Mouse (Mus musculus) gastrocnemius, adult 2 months (tissue): Measurements from ENCODE around the gene Gdf15. TPM values are rescaled to one million over a fixed set of nuclear protein-coding genes. Genes with fewer than 3 reads are reported as not detected.
A peak's percentile ranks its signal among the peaks of the same experiment; 100 is the strongest.

ENCODE experiments used
- DNase-seq: peaks from one replicate; pipeline ENCODE4 v3.0.0; 2022
- H3K27ac ChIP-seq: fragments of 200-600 bp; 2 replicates; pipeline ENCODE4 v1.8.1; 2022; ENCODE audit warnings: mild to moderate bottlenecking
- H3K4me3 ChIP-seq: fragments of 200-600 bp; 2 replicates; pipeline ENCODE4 v1.8.1; 2022; ENCODE audit warnings: mild to moderate bottlenecking, moderate library complexity
- CTCF ChIP-seq: fragments of 200-600 bp; IDR thresholded peaks from 2 replicates; pipeline ENCODE4 v1.8.1; 2022; ENCODE audit warnings: antibody characterized with exemption, mild to moderate bottlenecking, moderate library complexity
- intact Hi-C: fragments of 180-260 bp; cut with DNase I; formaldehyde crosslinking; loops from one replicate; pipeline ENCODE4 v1.15.1; 2025
- total RNA-seq, 2 experiments: library from RNA; stranded (reverse); gene quantifications; 2 replicates each; pipeline ENCODE4 v1.2.3; 2021

Gdf15 gene
- total RNA-seq, 2 experiments from 2014 or later = 0.28 TPM; not detected in 1

- no peak for DNase-seq
- TF ChIP-seq CTCF = no peak
- Histone ChIP-seq H3K27ac (no peak overlapping the region), H3K4me3 (no peak overlapping the region)
- intact Hi-C loops = no loop called here
Observed at GRCm38 (mm10) chr8:70615281-70615680, 17.0 kb downstream of the Gdf15 start.

GRCm38 (mm10) chr8:70614469-70614868 is 17.8 kb downstream of the Gdf15 start:
- no peak for DNase-seq
- intact Hi-C loops = loop anchor here (5.0 kb wide), 1 partner anchor 38 kb away; no protein-coding TSS in a partner anchor
- TF ChIP-seq CTCF = no peak
- no peak overlapping the region for H3K4me3 ChIP-seq
- H3K27ac ChIP-seq = no peak overlapping the region

GRCm38 (mm10) chr8:70613763-70614162 is 18.5 kb downstream of the Gdf15 start:
- DNase-seq = no peak
- no peak overlapping the region for H3K27ac ChIP-seq
- TF ChIP-seq CTCF = no peak
- intact Hi-C loops = loop anchor here (2.0 to 5.0 kb wide), 2 partner anchors 15 to 39 kb away; no protein-coding TSS in a partner anchor
- no peak overlapping the region for H3K4me3 ChIP-seq

- peak overlapping the region; percentile 97 for H3K4me3 ChIP-seq
- TF ChIP-seq CTCF = peak; percentile 99
- H3K27ac ChIP-seq = peak overlapping the region; percentile 96
- DNase-seq = peak; percentile 88
- intact Hi-C loops = loop anchor here (2.0 to 5.0 kb wide), 2 partner anchors 17 to 40 kb away; no protein-coding TSS in a partner anchor
Observed at GRCm38 (mm10) chr8:70611849-70612248, 20.4 kb downstream of the Gdf15 start.

GRCm38 (mm10) chr8:70610796-70611771 is 21.2 kb downstream of the Gdf15 start:
- peak; percentile 90 for DNase-seq
- peak; percentile 86 for TF ChIP-seq CTCF
- Histone ChIP-seq H3K27ac (peak overlapping the region; percentile 96), H3K4me3 (peak overlapping the region; percentile 97)
- intact Hi-C loops = loop anchor here (5.0 kb wide), 1 partner anchor 41 kb away; no protein-coding TSS in a partner anchor

GRCm38 (mm10) chr8:70609849-70610795 is 22.1 kb downstream of the Gdf15 start:
- Histone ChIP-seq H3K27ac (peak overlapping the region; percentile 96), H3K4me3 (peak overlapping the region; percentile 97)
- intact Hi-C loops = loop anchor here (5.0 kb wide), 1 partner anchor 42 kb away; no protein-coding TSS in a partner anchor
- peak; percentile 93 for DNase-seq
- TF ChIP-seq CTCF = no peak

- intact Hi-C loops = no loop called here
- Histone ChIP-seq H3K4me3 (peak overlapping the region; percentile 97), H3K27ac (peak overlapping the region; percentile 96)
- DNase-seq = peak; percentile 93
- TF ChIP-seq CTCF = no peak
Observed at GRCm38 (mm10) chr8:70609368-70609848, 22.8 kb downstream of the Gdf15 start.

- no peak for TF ChIP-seq CTCF
- no peak for DNase-seq
- H3K27ac ChIP-seq = peak within 1 kb of the TSS; percentile 96
- intact Hi-C loops = no loop called here
- H3K4me3 ChIP-seq = peak within 1 kb of the TSS; percentile 97
Observed at GRCm38 (mm10) chr8:70608749-70609367, 23.4 kb downstream of the Gdf15 start, which contains the start of gene Ssbp4. Ssbp4 (minus strand) TSS chr8:70608872.

- peak; percentile 75 for DNase-seq
- no peak for TF ChIP-seq CTCF
- Histone ChIP-seq H3K4me3 (peak overlapping the region; percentile 97), H3K27ac (peak overlapping the region; percentile 96)
- intact Hi-C loops = no loop called here
Observed at GRCm38 (mm10) chr8:70607898-70608748, 24.1 kb downstream of the Gdf15 start.

GRCm38 (mm10) chr8:70607603-70607897 is 24.7 kb downstream of the Gdf15 start:
- no peak for DNase-seq
- no peak for TF ChIP-seq CTCF
- intact Hi-C loops = no loop called here
- Histone ChIP-seq H3K4me3 (peak overlapping the region; percentile 97), H3K27ac (peak overlapping the region; percentile 96)
